Mouse (Mus musculus) fat pad, adult 2 months (tissue): ENCODE results near the gene Shc2.

Experiments
- DNase-seq: peaks from one replicate; pipeline ENCODE4 v3.0.0-alpha.2; 2011; ENCODE audit warnings: low read depth, low spot score; ENCODE audit errors: extremely low read depth

The Shc2 gene

DNA sequence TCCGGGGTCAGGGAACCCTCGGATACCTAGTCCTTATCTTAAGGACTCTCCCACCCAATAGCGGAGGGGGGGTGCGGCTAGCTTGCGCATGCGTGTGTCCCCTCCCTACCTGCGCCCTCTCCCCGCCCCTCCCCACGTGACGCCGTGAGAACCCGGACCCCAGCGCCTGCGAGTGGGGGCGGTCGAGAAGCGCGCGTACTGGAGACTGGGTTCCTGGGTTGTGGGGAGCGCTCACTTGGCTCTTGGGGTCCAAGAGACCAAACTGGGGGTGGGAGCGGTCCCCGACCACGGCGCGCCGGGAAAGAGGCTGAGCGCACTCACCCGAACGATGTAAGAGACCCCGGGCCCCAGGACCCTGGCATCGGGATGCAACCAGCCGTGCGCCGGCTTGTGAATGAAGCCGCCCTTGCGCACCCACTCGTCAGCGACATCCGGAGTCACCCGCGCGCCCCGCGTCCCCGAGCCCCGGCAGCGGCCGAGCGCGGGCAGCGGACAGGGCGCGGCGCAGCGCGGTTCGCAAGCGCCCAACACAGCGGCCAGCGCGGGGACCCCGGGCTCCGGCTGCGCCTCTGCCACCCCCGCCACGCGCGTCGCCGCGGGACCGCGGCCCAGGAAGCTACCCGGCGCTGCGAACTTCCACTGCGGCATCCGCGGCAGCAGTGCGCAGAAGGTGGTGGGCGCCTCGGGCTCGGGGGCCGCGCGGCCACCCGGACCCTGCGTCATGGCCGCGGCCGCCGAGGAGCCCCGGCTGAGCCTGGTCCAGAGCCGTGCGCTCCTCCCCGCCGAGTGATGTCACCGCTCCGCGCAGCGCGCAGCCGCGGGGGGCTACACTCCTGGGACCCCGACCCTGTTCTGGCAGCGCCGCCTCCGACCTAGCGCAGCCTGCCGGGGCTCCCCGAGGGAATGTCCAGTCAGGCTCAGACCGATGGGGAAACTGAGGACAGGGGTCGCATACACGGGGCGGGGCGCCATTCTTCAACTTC lies at the start of gene Shc2:
Shc2 (minus strand) TSS at position 791 of the 983 bp plus-strand sequence.
- DNase-seq = no peak

GRCm38 (mm10) chr10:79687513-79687912 lies 49.8 kb upstream of the Shc2 start:
- no peak for DNase-seq

GRCm38 (mm10) chr10:79686691-79687090 lies 49.0 kb upstream of the Shc2 start:
- DNase-seq = no peak

DNA sequence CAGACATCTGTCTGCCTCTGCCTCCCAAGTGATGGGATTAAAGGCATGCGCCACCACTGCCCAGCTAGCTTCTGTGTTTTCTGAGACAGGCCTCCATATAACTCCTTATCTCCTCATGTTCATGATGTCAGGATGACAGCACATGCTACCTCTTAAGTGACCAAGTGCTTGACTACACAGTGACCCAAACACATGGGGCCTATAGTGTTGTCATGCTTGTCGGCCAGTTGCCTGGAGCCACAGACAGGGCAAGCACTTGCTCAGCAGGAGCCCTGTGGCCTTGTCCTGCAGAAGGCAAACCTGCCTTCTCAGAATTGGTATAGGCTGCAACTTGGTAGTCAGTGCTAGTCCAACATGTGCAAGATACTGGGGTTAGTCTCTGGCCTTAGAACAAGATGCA lies 48.5 kb upstream of the Shc2 start:
- DNase-seq = no peak

DNA sequence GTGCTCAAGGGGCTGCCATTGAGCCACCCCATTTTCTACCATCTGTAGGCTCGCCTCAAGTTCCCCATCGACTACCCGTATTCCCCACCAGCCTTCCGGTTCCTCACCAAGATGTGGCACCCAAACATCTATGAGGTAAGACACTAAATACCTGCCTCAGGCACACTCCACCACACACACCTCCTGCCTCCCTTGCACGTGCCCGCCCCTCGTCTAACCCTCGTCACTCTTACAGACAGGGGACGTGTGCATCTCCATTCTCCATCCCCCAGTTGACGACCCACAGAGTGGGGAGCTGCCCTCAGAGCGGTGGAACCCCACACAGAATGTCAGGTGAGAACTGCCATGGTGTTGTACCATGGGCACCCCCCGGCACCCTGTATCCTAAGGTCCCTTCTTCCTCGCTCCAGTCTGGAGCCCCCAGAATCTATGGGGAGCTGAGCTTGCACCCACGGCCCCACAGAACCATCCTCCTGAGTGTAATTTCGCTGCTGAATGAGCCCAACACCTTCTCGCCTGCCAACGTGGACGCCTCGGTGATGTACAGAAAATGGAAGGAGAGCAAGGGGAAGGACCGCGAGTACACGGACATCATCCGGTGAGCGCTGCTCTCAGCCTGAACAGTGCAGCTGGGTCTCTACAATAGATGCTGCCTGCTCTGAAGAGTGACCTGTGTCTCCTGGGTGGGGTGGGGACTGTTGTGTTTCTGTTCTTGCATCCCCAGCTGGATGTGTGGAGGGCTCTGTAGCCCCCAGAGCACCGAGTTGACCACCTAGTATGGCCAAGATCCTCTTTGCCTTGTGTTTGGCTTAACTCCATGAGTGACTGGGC lies 47.3 kb upstream of the Shc2 start:
- no peak for DNase-seq

GRCm38 (mm10) chr10:79683726-79684640 lies 46.3 kb upstream of the Shc2 start:
- DNase-seq = no peak

DNA sequence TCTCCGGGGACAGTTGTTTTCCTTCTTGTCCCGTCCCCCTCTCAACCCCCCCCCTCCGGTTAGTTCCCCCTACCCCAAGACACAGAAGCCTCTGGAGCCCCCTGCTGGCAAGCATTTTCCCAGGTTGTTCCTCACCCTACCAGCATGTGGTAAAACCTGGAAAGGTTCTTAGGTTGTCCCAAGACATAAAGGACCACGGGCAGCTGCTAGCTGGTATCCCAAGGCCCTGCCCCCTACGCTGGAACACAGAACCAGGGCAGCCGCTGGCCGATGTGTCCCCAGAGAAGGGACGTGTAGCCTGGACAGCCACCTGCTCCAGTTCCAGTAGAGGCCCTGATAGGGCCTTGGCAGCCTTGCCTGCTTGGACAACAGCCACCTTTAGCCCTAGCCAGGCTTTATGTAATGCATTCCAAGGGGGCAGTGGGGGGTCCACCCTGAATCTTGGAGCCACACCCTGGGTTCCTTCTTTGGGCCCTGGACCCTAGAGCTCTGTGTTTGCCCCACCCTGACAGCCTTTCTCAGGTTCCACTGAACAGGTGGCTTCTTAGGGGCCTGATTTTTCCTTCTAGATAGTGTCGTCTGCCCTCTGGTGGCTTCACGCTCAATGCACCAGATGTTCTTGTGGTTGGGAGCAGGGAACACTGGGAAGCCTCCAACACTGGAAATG lies 45.3 kb upstream of the Shc2 start:
- DNase-seq = no peak

DNA sequence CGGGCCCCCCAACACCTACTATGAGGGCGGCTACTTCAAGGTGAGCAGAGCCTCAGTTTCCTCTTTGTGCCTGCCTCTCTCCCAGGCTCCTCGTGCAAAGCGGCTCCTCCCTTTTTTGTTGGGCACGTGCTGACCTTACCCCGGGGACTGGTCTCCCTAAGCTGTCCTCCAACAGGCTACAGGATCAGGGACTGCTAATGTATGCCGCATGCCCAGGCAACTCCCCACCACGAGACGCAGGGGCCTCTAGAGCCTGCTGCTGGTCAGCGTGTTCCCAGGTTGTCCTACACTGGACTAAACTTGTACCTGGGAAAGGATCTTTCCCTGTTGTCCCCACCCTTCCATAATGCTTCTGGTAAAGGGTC lies 44.8 kb upstream of the Shc2 start:
- DNase-seq = no peak

DNA sequence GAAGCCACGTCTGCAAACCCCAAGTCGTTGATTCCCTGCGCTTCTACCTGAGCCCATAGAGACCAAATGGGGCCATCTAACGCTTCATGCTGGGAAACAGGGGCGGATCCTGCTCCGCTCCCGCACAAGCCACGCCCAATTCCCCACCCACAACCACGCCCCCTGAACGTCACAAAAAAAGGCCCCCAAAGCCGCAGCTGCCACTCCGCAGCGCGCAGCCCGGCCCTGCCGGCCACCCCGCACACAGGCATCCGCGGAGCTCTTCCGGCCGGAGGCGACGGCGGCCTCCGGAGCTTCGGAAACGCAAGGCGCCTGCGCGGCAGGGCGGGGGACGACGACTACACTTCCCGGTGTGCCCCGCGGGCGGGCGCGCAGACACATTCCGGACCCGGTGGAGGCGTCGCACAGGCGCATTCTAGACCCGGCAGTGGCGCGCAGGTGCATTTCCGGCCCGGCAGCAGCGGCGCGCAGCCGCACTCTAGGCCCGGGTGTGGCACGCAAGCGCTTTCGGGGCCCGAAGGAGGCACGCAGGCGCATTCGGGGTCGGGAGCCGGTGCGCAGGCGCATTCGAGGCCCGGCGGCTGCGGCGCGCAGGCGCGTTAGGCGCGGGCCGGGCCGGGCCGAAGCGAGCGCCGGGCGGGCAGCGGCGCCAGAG lies 44.0 kb upstream of the Shc2 start, which contains the start of gene Cdc34:
Cdc34 (plus strand) TSS at position 605 of the 655 bp plus-strand sequence.
- DNase-seq = no peak

GRCm38 (mm10) chr10:79680606-79681495 lies 43.1 kb upstream of the Shc2 start:
- no peak for DNase-seq

DNA sequence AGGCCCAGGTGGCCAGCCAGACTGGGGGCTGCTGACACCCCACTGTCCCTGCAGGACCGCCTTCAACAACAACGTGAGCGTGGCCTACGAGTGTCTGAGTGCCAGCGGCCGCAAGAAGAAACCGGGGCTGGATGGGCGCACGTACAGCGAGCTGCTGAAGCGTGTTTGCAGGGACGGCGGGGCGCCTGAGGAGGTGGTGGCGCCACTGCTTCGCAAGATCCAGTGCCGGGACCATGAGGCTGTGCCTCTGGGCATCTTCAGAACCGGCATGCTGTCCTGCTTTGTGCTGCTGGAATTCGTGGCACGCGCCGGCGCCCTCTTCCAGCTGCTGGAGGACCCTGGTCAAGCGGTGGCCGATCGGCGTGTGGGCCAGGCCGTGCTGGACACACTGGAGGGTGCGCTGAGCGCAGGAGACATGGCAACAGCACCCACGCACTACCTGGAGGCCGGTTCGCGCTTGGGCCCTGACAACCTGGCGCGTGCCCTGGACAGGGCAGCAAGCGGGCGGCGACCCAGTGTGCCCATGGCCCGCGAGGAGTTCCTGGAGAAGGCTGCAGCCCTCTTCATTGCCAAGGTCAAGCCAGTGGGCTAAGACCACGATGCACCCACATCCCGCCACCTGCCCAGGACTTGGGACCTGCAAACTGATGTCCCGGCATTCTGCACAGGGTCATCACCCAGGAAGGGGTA lies 37.8 kb upstream of the Shc2 start:
- no peak for DNase-seq

DNA sequence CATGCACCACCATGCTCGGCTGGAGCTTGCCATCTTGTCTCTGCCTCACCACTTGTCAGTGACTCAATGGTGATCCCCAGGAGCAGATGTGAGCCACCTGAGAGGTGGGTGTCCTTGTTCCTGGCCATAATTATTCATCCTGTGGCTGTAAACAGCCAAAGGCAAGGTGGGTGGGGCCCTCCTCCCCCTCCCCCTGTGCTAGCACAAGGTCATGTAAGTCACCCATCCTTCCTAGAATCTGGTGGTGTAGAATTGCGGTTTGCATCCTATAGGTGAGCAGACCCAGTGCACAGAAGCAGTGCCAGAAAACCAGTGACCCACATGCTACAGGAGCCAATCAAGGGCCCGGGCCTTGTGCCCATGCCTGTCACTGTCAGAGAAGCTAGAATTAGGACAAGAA lies 35.3 kb upstream of the Shc2 start:
- DNase-seq = no peak

GRCm38 (mm10) chr10:79672088-79672455 lies 34.4 kb upstream of the Shc2 start:
- DNase-seq = no peak

DNA sequence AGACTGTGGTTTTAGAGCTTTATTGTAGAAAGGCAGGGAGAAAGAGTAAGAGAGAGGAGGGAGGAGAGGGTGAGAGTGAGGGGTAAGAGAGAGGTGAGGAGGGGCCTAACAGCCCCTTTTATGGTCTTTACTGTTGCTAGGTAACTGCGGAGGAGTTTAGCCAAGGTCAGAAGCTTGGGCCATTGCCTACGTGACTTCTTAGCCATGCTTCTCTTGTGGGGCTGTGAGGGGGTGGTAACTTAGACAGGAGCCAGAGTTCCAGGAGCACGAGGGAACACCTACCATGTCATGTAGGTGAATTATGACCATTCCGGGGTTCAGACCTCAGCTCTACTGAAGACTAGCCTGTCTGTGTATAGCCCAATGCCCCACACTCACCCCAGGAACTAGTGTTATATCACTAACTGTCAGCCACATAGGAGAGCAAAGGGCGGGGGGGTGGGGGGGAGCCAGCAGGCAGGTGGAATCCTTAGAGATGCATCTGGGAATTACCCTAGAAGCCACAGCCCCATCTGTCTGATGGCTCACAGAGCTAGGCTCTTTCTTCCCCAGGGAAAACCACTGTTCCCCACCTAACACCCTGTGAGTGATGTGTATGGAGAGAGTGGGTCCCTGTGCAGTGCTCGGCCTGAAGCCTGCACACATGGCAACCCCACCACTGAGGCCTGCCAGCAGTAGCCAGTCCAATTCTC lies 33.8 kb upstream of the Shc2 start:
- no peak for DNase-seq

DNA sequence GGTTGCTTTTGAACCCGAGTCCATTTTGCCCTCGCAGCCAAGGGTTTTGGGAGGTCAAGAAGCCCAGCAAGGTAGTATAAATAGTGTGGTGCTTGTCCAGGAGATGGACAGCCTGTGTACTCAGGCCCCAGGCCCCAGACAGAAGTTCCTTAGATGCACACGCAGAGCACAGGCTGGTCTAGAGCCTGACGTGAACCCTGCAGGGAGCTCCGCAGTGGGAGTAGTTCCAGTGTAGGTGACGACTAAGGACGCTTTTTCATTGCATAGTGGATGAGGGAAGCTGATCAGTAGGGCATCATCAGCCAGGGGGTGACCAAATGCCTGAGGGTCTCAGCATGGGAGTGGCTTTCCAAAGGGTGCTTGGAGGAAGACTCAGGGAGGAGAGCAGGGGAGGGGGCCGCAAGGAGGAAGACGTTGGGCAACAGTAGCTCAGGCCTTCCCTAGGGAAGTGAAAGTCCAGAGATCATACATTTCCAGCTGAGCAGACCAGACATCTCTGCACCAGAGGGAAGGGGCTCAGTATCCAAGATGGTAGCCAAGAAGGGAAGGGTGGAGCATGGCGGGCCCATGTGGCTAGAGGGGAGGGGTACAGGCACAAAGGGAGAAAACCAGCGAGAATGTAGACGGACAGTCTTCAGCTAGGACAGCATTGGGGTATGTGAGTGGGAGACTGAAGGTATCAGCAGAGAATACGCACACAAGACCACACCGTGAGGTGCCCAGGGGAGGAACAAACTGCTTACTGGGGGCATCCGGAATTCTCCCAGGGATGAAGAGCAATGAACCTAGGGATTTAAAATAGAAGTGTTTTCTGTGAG lies 32.6 kb upstream of the Shc2 start:
- DNase-seq = no peak

DNA sequence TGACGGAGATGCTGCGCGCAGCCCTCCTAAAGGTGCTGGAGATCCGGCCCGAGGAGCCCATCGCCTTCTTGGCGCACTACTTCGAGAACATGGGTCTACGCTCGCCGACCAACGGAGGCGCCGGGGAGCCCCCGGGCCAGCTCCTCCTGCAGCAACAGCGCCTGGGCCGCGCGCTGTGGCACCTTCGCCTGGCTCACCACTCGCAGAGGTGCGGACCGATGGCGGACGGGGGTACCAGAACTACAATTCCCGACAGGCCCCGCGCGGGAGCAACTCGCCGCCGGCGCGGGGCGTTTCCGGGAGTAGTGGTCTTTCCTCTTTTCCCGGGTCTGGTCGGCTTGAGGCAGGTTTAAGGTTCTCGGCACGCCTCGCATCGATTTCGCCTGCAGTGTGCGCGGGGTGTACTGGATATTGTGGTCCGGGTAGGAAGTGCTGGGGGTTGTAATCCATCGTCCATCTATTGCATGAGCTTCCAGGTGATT lies 31.9 kb upstream of the Shc2 start:
- DNase-seq = no peak
